Mouse (Mus musculus): ENCODE results near the gene Anxa5.

Gene Anxa5

DNA sequence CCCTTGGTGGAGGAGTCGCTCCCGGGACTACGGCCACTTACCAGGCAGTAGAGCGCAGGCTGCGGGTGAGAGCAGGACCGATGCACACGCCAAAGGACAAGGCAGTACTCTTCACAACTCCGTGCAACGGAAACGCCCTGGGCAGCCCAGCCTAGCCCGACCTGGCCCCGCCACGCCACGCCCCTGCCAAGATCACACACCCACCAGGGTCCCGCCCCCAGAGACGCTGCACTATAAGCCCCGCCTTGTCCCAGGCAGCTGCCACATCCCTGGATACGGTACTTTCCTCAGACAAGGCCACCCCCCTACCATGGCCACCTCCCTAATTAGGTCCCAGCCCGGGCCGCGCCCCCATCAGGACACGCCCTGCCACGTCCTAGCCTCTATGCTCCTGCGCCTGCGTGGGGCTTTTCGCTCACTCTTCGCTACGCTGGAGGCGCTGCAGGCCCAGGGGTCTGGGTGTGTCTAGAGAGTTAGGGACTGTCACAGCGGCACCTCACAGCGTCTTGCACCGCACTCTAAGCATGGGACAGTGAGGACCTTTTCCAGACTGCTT, at the start of gene Anxa5, which contains the start of gene 1810062G17Rik:
TSS of gene Anxa5 (minus strand) at position 363 of the 556 bp plus-strand sequence.
TSS of gene 1810062G17Rik (plus strand) at position 406 of the 556 bp plus-strand sequence.
- DNase-seq: peak; percentile 96

GRCm38 (mm10) chr3:36524466-36524865, 48.8 kb upstream of the Anxa5 start:
- no peak for DNase-seq

DNA sequence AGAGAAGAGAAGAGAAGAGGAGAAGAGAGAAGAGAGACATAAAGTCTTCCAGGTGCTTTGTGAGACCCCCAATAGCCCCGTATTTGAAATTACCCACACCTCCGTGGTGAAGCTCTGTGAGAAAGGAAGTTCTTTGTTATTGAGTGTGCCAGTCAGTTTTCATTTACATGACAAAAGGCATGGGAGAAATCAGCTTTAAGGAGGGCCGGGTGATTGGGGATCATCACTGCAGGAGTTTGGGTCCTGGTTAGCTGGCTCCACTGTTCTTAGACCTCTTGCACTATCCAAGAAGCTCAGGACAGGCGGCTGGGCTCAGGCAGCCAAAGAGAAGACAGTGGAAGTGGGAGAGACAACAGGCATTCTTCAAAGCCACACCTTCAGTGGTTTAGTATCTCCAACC, 46.4 kb upstream of the Anxa5 start:
- no peak for DNase-seq

DNA sequence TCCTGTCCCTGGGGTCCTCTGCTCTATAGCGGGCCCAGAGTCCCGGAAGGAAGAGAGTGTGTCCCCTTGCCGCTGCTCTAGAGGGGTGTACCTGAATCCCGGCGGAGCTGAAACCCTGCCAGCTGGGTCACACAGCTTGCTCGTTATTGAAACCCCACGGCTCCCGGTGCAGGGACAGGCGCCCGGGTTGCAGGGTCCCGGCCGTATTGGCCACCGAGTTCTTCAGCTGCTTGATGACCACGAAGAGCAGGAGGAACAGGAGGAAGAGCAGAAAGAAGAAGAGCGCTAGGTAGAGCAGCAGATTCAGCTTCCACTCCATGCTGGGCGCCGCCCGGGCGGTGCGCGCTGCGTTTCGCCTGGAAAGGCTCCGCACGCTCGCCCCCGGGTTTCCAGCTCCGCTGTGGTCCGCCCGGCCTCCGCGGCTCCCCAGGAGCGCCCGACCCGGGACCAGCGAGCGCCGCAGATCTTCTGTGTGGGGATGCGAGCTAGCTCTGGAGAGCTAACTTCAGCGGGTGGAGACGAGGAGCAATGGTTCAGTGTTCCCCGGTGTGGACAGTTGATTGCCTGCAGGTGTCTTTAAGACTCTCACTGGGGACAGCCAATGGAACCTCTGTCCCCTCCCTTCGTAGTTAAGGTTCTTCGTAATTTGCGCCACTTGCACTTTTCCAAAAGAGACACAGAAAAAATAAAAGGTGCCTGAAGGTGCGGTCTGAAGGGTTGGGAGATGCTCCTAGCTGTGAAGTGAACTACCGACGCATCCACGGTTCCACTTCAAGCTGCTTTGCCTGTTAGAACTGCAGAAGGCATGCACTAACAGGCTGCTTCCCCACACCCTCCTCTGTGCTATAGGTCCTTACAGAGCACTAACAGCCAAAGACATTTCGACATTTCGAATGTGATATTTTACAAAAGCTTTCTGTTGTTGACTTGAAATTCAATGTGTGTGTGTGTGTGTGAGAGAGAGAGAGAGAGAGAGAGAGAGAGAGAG, 45.7 kb upstream of the Anxa5 start, which contains the start of gene Gm11549:
TSS of gene Gm11549 (minus strand) at position 741 of the 988 bp plus-strand sequence.
- DNase-seq: no peak

- DNase-seq: no peak
Observed at GRCm38 (mm10) chr3:36516196-36516595, 40.5 kb upstream of the Anxa5 start.

GRCm38 (mm10) chr3:36511491-36511890, 35.8 kb upstream of the Anxa5 start:
- DNase-seq: no peak

GRCm38 (mm10) chr3:36505809-36506735, 30.4 kb upstream of the Anxa5 start:
- DNase-seq: no peak

DNA sequence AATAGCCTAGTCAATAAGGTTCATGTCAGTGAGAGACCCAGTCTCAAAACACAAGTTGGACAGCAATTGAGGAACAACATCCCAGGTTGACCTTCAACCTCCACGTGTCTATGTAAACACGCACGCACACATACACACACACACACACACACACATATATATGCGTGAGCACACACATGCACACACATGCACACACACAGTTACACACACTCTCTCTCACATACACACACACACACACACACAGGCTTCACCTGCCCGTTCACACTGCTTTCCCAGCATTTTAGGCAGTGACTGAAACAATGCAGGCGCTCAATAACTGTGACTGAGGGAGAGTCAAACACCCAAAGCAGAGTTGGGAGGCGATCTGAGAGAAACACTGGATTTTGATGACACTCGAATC, 29.6 kb upstream of the Anxa5 start:
- no peak for DNase-seq

- no peak for DNase-seq
Observed at GRCm38 (mm10) chr3:36501546-36501945, 25.9 kb upstream of the Anxa5 start.

DNA sequence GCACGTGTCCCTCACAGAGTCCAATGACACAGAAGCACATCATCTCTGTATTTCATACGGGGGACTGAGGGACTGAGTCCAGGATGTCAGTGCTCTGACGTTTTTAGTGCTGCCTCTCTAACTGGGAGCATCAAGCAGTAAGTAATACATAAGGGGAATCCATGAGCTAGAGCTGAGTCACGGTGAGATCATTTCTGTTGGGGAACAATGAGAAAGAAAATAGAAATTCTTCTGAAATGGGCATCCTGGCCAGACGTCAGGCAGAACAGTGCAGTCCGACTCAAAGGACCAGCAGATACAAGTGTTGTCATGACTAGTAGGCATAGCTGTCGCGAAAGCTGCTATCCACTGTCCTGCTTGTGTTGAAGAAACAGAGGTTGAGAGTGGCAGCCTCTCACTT, 25.3 kb upstream of the Anxa5 start:
- DNase-seq: no peak

- DNase-seq: no peak
Observed at GRCm38 (mm10) chr3:36499418-36499817, 23.7 kb upstream of the Anxa5 start.

GRCm38 (mm10) chr3:36498224-36498623, 22.5 kb upstream of the Anxa5 start:
- no peak for DNase-seq

GRCm38 (mm10) chr3:36496746-36497145, 21.1 kb upstream of the Anxa5 start:
- peak; percentile 60 for DNase-seq

- DNase-seq: no peak
Observed at GRCm38 (mm10) chr3:36496273-36496672, 20.6 kb upstream of the Anxa5 start.

GRCm38 (mm10) chr3:36495436-36495835, 19.7 kb upstream of the Anxa5 start:
- peak; percentile 75 for DNase-seq

- no peak for DNase-seq
Observed at GRCm38 (mm10) chr3:36494613-36495012, 18.9 kb upstream of the Anxa5 start.

- no peak for DNase-seq
Observed at GRCm38 (mm10) chr3:36493641-36494283, 18.1 kb upstream of the Anxa5 start.

- no peak for DNase-seq
Observed at GRCm38 (mm10) chr3:36492716-36493391, 17.2 kb upstream of the Anxa5 start.

DNA sequence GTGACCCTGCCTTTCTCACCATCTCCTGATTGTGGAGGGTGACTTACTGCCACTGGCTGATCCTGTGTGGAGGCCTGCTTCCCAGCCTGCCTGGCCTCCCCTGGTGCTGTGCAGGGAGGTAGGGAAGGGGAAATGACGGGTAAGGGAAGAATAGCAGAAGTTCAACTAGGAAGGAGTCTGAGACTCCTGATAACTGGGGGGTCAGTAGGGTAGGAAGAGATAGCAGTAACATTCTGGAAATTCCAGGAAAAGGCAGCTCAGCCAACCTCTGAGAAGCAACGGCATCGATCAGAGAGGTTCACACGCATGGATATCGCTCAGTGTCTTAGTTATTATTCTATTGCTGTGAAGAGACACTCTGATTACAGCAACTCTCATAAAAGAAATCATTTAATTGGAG, 15.8 kb upstream of the Anxa5 start:
- no peak for DNase-seq

GRCm38 (mm10) chr3:36489590-36489910, 13.9 kb upstream of the Anxa5 start:
- DNase-seq: no peak

DNA sequence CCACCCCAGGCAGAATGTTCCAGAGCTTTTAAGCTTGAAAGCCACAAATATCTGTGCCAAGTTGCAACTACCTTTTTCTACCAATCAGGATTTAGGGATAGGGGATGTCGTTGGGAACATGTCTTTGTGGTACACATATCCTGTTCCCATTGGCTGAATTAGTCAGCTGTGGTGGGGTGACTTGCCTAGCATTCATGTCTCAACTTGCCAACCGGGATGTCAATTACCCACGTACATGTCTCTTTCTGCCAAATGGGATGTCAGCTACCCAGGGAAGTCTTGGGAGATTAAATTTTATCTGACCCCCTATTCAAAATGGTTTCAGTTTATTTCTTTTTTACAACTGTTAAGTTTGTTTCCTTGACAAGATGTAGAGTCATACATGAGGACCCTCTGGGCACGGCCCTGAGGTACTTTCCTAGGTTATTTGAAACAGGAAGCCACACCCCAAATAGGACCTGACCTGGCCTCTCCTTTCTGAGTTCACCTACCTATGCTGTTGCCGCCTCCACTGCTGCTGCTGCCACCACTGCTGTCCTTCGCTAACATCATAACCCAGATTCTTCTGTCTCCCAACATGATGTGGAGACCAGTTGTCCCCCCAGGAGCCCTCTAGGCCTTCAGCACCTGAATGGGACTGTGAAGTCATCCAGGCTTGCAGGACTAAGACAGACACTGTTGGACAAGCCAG, 13.3 kb upstream of the Anxa5 start:
- DNase-seq: no peak

Measured in layer of hippocampus, adult 9-11 months (tissue).